Mouse (Mus musculus): Measurements from ENCODE around the gene Rsad2. TPM values are rescaled to one million over a fixed set of nuclear protein-coding genes. Genes with fewer than 3 reads are reported as not detected.

The Rsad2 gene
- polyA plus RNA-seq, 1 experiment = 1.7 TPM

- H3K4me3 ChIP-seq (replicated peaks) = no peak overlapping the region
- no peaks in the 10 kb centered on the region for H3K4me1 ChIP-seq (ENCODE audit: control insufficient read depth)
- TF ChIP-seq TAL1 (IDR thresholded peaks at IDR 0.05; ENCODE audit: low read length) (no peak), GATA1 (IDR thresholded peaks at IDR 0.05; ENCODE audit: low read length) (no peak)
- H3K9me3 ChIP-seq (ENCODE audit: control insufficient read depth, low read length) = no peaks in the 10 kb centered on the region
- no peaks in the 10 kb centered on the region for H3K36me3 ChIP-seq (ENCODE audit: control insufficient read depth)
- H3K27me3 ChIP-seq (ENCODE audit: control insufficient read depth) = no peaks in the 10 kb centered on the region
Measured at GRCm38 (mm10) chr12:26393291-26393690, 63.0 kb downstream of the Rsad2 start.

Other genes starting within 250 kb of the Rsad2 start
- gene Rnf144a, start 41.2 kb downstream of the Rsad2 start, polyA plus RNA-seq (2012) = not detected in 2 replicates
- gene Cmpk2, start 12.8 kb upstream of the Rsad2 start, polyA plus RNA-seq (2012) = 0.25 TPM in 2 replicates